30 mouse cellular contexts compared by ENCODE assay signal in genomic region chr11:53664091-53664490, GRCm38 (mm10). TPM values are rescaled to one million over a fixed set of nuclear protein-coding genes. Genes with fewer than 3 reads are reported as not detected.
"Had no signal": no experiment of that assay in that cellular context is flagged by ENCODE, and none has a peak within 500 bp of the region (broad histone marks: within the 10 kb centered on the region; RNA-seq: fewer than 3 reads in every experiment).

No protein-coding gene starts in this region.

- H3K9ac ChIP-seq: intestine, embryonic 15.5 days; kidney, embryonic 15.5 days; limb, embryonic 12.5 days; limb, embryonic 15.5 days; liver, embryonic 13.5 days; stomach, embryonic 15.5 days had no signal

- ATAC-seq: intestine, embryonic 15.5 days had no signal

- H3K27me3 ChIP-seq: intestine, embryonic 15.5 days; kidney, embryonic 15.5 days; limb, embryonic 12.5 days; limb, embryonic 15.5 days; liver, embryonic 13.5 days; stomach, embryonic 15.5 days had no signal

- H3K27ac ChIP-seq: intestine, embryonic 15.5 days; kidney, embryonic 15.5 days; limb, embryonic 12.5 days; limb, embryonic 15.5 days; liver, embryonic 13.5 days; stomach, embryonic 15.5 days had no signal

- H3K4me3 ChIP-seq: intestine, embryonic 15.5 days; kidney, embryonic 15.5 days; limb, embryonic 12.5 days; limb, embryonic 15.5 days; liver, embryonic 13.5 days; stomach, embryonic 15.5 days had no signal

- H3K4me2 ChIP-seq: intestine, embryonic 15.5 days; kidney, embryonic 15.5 days; limb, embryonic 12.5 days; limb, embryonic 15.5 days; liver, embryonic 13.5 days; midbrain, embryonic 11.5 days; stomach, embryonic 15.5 days had no signal

- H3K9me3 ChIP-seq: intestine, embryonic 15.5 days; kidney, embryonic 15.5 days; limb, embryonic 12.5 days; limb, embryonic 15.5 days; liver, embryonic 13.5 days; stomach, embryonic 15.5 days had no signal

- H3K4me1 ChIP-seq: limb, embryonic 12.5 days; limb, embryonic 15.5 days; stomach, embryonic 15.5 days had no signal

- DNase-seq: kidney, adult 11 months; kidney, adult 8-10 months; kidney, postnatal 10 days; kidney, postnatal 36 days; left cerebral cortex, postnatal 4 days; liver, embryonic 13.5 days; lung, adult 2 months; lung, postnatal 14 days; lung, postnatal 4 days; midbrain, embryonic 14.5 days; right cerebral cortex, postnatal 25 days; spleen, adult 18-20 months; thymus, postnatal 14 days; thymus, postnatal 4 days had no signal

RNA-seq across cellular contexts. Expression of gene Il13, which starts 29.6 kb away (rescaled TPM):
- total RNA-seq: layer of hippocampus, adult 18-20 months; left cerebral cortex, adult 8-10 months; left cerebral cortex, postnatal 14 days; left cerebral cortex, postnatal 4 days; megakaryocyte progenitor cell, adult 5-6 weeks; megakaryocyte-erythroid progenitor cell, adult 5-6 weeks; midbrain, postnatal 0 days had no signal
- polyA plus RNA-seq: intestine, embryonic 15.5 days; kidney, embryonic 15.5 days; limb, embryonic 12.5 days; limb, embryonic 15.5 days; liver, embryonic 13.5 days; liver, embryonic 16.5 days; lung, adult 2 months; lung, embryonic 16.5 days; midbrain, embryonic 11.5 days; midbrain, embryonic 14.5 days; midbrain, postnatal 0 days; neural tube, embryonic 11.5 days; neural tube, embryonic 14.5 days; stomach, embryonic 15.5 days had no signal

RNA-seq across cellular contexts. Expression of gene Il4, which starts 45.6 kb away (rescaled TPM):
- total RNA-seq: layer of hippocampus, adult 18-20 months; left cerebral cortex, postnatal 14 days; left cerebral cortex, postnatal 4 days; megakaryocyte progenitor cell, adult 5-6 weeks; midbrain, postnatal 0 days had no signal
- polyA plus RNA-seq: lung, adult 2 months had no signal

RNA-seq across cellular contexts. Expression of gene Il5, which starts 56.5 kb away (rescaled TPM):
- total RNA-seq: layer of hippocampus, adult 18-20 months; left cerebral cortex, adult 8-10 months; left cerebral cortex, postnatal 14 days; left cerebral cortex, postnatal 4 days; megakaryocyte progenitor cell, adult 5-6 weeks; megakaryocyte-erythroid progenitor cell, adult 5-6 weeks; midbrain, postnatal 0 days had no signal
- polyA plus RNA-seq: intestine, embryonic 15.5 days; kidney, embryonic 15.5 days; limb, embryonic 12.5 days; limb, embryonic 15.5 days; liver, embryonic 13.5 days; liver, embryonic 16.5 days; lung, embryonic 16.5 days; midbrain, embryonic 11.5 days; midbrain, embryonic 14.5 days; neural tube, embryonic 11.5 days; neural tube, embryonic 14.5 days; stomach, embryonic 15.5 days had no signal
